Mouse (Mus musculus): Measurements from ENCODE around the gene Utf1. TPM values are rescaled to one million over a fixed set of nuclear protein-coding genes. Genes with fewer than 3 reads are reported as not detected.

The Utf1 gene
- polyA plus RNA-seq (2017; shearing (Covaris generic)), result 21.0 TPM

GRCm38 (mm10) chr7:139943674-139944281 is at the start of gene Utf1:
Utf1 (plus strand) TSS chr7:139943789.

GRCm38 (mm10) chr7:139894655-139895557 is 48.7 kb upstream of the Utf1 start, which contains the start of gene Kndc1:
Kndc1 (plus strand) TSS chr7:139894696.

GRCm38 (mm10) chr7:139978278-139978892 is 34.8 kb downstream of the Utf1 start, which contains the start of gene 6430531B16Rik:
6430531B16Rik (minus strand) TSS chr7:139978755.

GRCm38 (mm10) chr7:139992406-139992805 is 48.8 kb downstream of the Utf1 start, which contains the start of gene Adam8:
Adam8 (minus strand) TSS chr7:139992562.

Other genes with a start within 250 kb of the Utf1 start
- not detected for gene Adgra1, start 109.6 kb upstream of the Utf1 start, polyA plus RNA-seq (2017; shearing (Covaris generic))
- 0.23 TPM for gene Kndc1, start 49.1 kb upstream of the Utf1 start, polyA plus RNA-seq (2017; shearing (Covaris generic))
- 1.9 TPM for gene 6430531B16Rik, start 35.0 kb downstream of the Utf1 start, polyA plus RNA-seq (2017; shearing (Covaris generic))
- gene Adam8, start 48.8 kb downstream of the Utf1 start, polyA plus RNA-seq (2017; shearing (Covaris generic)), result 22.3 TPM
- 62.9 TPM for gene Zfp511, start 92.6 kb downstream of the Utf1 start, polyA plus RNA-seq (2017; shearing (Covaris generic))
- 34.1 TPM for gene Tubgcp2, start 92.9 kb downstream of the Utf1 start, polyA plus RNA-seq (2017; shearing (Covaris generic))
- gene Msx3, start 105.3 kb downstream of the Utf1 start, polyA plus RNA-seq (2017; shearing (Covaris generic)), result not detected
- not detected for gene Caly, start 138.8 kb downstream of the Utf1 start, polyA plus RNA-seq (2017; shearing (Covaris generic))
- not detected for gene Prap1, start 149.6 kb downstream of the Utf1 start, polyA plus RNA-seq (2017; shearing (Covaris generic))
- 6.1 TPM for gene Fuom, start 158.7 kb downstream of the Utf1 start, polyA plus RNA-seq (2017; shearing (Covaris generic))
- gene Paox, start 172.0 kb downstream of the Utf1 start, polyA plus RNA-seq (2017; shearing (Covaris generic)), result 1.3 TPM
- 28.5 TPM for gene Echs1, start 172.7 kb downstream of the Utf1 start, polyA plus RNA-seq (2017; shearing (Covaris generic))
- 23.1 TPM for gene Mtg1, start 193.8 kb downstream of the Utf1 start, polyA plus RNA-seq (2017; shearing (Covaris generic))
- not detected for gene Sprn, start 211.1 kb downstream of the Utf1 start, polyA plus RNA-seq (2017; shearing (Covaris generic))
- 0.13 TPM for gene Olfr522, start 221.0 kb downstream of the Utf1 start, polyA plus RNA-seq (2017; shearing (Covaris generic))
- not detected for gene Olfr523, start 229.4 kb downstream of the Utf1 start, polyA plus RNA-seq (2017; shearing (Covaris generic))